Mouse (Mus musculus) heart, adult 10 weeks (tissue): ENCODE measurements around the gene Stat5a. TPM values are rescaled to one million over a fixed set of nuclear protein-coding genes. Genes with fewer than 3 reads are reported as not detected.

Experiments
- polyA plus RNA-seq: library from polyadenylated mRNA; stranded (reverse); fragments of 350-450 nt; fragmentation: Illumina TruSeq; extraction: RNeasy Lipid Tissue Mini Kit (QIAGEN cat#74804); gene quantifications from one replicate; pipeline ENCODE4 v1.2.3, GENCODE M21; 2014; ENCODE audit warnings: low read depth, low replicate concordance

Gene Stat5a
- 22.1 TPM for polyA plus RNA-seq

GRCm38 (mm10) chr11:100858935-100859578, at the start of gene Stat5a:
Stat5a (plus strand) TSS chr11:100859351.

GRCm38 (mm10) chr11:100850038-100850777, 8.9 kb upstream of the Stat5a start, which contains the start of gene Stat5b:
Stat5b (minus strand) TSS chr11:100850724.

Other genes starting within 250 kb of the Stat5a start
- 51.3 TPM for gene Nkiras2, start 240.1 kb upstream of the Stat5a start, polyA plus RNA-seq
- gene Dnajc7, start 239.2 kb upstream of the Stat5a start, polyA plus RNA-seq: 153 TPM
- 0.21 TPM for gene Zfp385c, start 166.9 kb upstream of the Stat5a start, polyA plus RNA-seq
- 2.5 TPM for gene Dhx58, start 155.1 kb upstream of the Stat5a start, polyA plus RNA-seq
- 16.9 TPM for gene Kat2a, start 146.9 kb upstream of the Stat5a start, polyA plus RNA-seq
- gene Hspb9, start 145.5 kb upstream of the Stat5a start, polyA plus RNA-seq: not detected
- 55.1 TPM for gene Rab5c, start 121.1 kb upstream of the Stat5a start, polyA plus RNA-seq
- gene Kcnh4, start 99.4 kb upstream of the Stat5a start, polyA plus RNA-seq: not detected
- gene Hcrt, start 96.4 kb upstream of the Stat5a start, polyA plus RNA-seq: not detected
- 14.6 TPM for gene Ghdc, start 88.4 kb upstream of the Stat5a start, polyA plus RNA-seq
- 38.3 TPM for gene Stat5b, start 8.6 kb upstream of the Stat5a start, polyA plus RNA-seq
- gene Stat3, start 80.2 kb downstream of the Stat5a start, polyA plus RNA-seq: 83.2 TPM
- gene Cavin1, start 111.5 kb downstream of the Stat5a start, polyA plus RNA-seq: 133 TPM
- 72.1 TPM for gene Atp6v0a1, start 150.1 kb downstream of the Stat5a start, polyA plus RNA-seq
- 10.5 TPM for gene Naglu, start 210.7 kb downstream of the Stat5a start, polyA plus RNA-seq
- 0.81 TPM for gene Hsd17b1, start 219.1 kb downstream of the Stat5a start, polyA plus RNA-seq
- gene Coasy, start 223.2 kb downstream of the Stat5a start, polyA plus RNA-seq: 18.0 TPM
- gene Mlx, start 227.9 kb downstream of the Stat5a start, polyA plus RNA-seq: 35.5 TPM
- gene Psmc3ip, start 236.1 kb downstream of the Stat5a start, polyA plus RNA-seq: 4.0 TPM